Mouse (Mus musculus): Measurements from ENCODE around the gene Serpinb2. TPM values are rescaled to one million over a fixed set of nuclear protein-coding genes. Genes with fewer than 3 reads are reported as not detected.

The Serpinb2 gene
- polyA plus RNA-seq, 1 experiment from 2014 or later = 21.5 TPM

DNA sequence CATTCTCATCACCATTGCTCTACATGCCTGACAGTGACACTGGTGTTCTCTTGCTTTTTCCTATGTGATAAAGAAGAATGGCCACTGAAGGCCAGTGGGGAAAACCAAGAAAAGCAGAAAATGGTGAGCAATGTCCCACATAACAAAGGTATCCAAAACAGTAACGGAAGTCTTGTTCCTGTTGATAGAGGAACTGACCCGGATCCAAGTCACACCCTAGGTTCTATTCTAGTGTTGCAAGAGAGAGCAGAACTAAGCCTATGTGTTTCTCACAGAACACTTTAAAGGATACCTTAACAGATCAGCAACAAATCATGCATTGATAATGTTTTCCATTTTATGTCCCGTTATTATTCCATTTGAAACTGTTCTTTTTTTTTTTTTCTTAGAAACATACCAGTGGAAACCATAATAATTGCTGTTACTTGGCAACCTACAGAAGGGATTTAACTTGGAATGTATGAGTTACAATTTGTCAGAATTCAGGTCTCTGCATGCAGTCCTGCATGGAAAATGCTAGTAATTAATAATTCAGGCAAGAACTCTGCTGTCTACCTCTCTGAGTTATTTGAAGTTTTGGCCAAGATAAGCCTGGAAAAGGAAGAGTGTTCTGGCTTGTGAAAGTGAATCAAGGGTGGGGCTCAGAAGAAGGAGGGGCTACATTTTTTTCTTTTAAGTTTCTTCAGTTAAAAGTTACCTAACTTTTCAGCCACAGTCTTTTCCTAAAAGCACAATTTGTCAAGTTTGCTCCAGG lies 17.3 kb downstream of the Serpinb2 start:
- no peaks in the 10 kb centered on the region for H3K27me3 ChIP-seq
- no peak overlapping the region for H3K9ac ChIP-seq
- H3K36me3 ChIP-seq = no peaks in the 10 kb centered on the region
- 55% methylated on average over 3 of the region's 3 CpGs for WGBS
- H3K9me3 ChIP-seq = no peaks in the 10 kb centered on the region
- H3K4me3 ChIP-seq = no peak overlapping the region
- H3K4me2 ChIP-seq = no peak overlapping the region
- ATAC-seq (ENCODE audit: insufficient number of reproducible peaks, low FRiP score, low TSS enrichment, low read depth) = no peak
- H3K27ac ChIP-seq = no peak overlapping the region
- no peaks in the 10 kb centered on the region for H3K4me1 ChIP-seq

DNA sequence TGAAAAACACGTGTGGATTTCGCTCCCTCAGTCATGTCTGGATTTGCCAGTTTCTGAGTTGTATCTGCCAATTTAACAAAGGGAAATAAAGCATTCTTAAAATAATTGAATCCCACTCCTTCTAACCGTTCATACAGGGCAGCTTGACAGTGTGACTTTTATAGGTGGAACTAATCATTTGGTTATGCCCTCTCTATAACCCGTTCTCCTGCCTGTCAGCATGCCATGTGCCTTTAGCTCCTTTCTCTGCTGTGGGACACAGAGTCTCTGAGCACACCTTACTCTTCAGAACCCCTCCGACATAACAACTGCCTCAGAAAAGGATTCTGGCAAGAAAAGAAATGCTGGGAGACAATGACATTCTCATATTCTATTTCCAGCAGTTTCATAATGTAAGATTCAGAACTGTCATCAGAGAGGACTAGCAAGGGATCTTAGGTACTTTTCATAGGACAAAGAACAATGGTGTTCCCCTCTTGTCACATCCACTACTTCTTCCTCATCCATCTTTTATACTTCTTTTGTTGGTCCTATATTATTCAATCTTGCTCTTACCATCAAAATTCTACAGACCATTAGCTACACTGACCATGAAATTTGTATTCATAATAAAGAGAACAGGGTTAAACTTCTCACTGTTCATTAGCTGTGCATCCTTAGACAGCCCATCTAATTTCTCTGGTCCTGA lies 18.3 kb downstream of the Serpinb2 start:
- Histone ChIP-seq H3K4me2 (no peak overlapping the region), H3K27ac (no peak overlapping the region), H3K9ac (no peak overlapping the region), H3K36me3 (no peaks in the 10 kb centered on the region), H3K4me1 (no peaks in the 10 kb centered on the region), H3K4me3 (peak overlapping the region; percentile 20), H3K9me3 (no peaks in the 10 kb centered on the region), H3K27me3 (no peaks in the 10 kb centered on the region)
- ATAC-seq (ENCODE audit: insufficient number of reproducible peaks, low FRiP score, low TSS enrichment, low read depth) = no peak
- WGBS = 45% methylated on average over 5 of the region's 5 CpGs

DNA sequence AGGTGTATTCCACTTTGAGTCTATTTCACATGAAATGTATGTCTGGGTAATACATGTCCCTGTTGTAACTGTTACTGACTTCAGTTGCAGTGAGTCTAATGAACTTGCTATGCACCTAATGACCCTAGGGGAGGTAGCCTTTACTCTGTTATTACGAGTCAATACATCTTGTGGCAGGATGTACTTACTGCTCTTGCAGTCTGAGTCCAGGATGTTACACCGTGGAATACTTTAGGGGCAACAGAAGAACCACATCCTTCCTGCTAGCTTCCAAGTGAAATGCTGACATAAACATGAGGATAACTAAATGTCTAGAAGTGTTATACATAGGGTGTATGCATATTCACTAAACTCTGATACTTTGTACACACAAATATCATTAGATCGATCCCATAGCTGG lies 22.5 kb downstream of the Serpinb2 start:
- Histone ChIP-seq H3K27me3 (no peaks in the 10 kb centered on the region), H3K9ac (no peak overlapping the region), H3K9me3 (no peaks in the 10 kb centered on the region), H3K27ac (no peak overlapping the region), H3K4me3 (no peak overlapping the region), H3K4me2 (no peak overlapping the region), H3K4me1 (no peaks in the 10 kb centered on the region), H3K36me3 (no peaks in the 10 kb centered on the region)
- ATAC-seq (ENCODE audit: insufficient number of reproducible peaks, low FRiP score, low TSS enrichment, low read depth) = no peak
- WGBS = 66% methylated on average over 3 of the region's 3 CpGs

DNA sequence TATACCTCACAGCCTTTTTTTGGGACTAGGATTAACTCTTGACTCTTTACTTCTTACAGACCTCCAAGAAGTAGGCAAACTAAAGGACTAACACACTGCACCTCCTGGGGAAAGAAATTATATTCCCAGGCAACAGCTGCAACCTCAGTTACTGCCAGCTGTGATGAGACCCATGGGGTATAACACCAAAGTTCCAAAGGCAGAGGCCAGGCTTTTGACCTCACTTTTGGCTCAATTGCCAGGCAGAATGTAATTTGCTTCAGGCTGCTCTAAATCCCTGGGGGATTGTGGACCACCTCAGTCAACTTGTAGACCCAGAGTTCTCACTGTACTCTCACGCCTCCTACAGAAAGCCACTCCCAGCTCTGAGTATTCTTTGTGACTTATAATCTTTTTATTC lies 26.2 kb downstream of the Serpinb2 start:
- H3K9ac ChIP-seq = no peak overlapping the region
- WGBS = 67% methylated on average over 1 of the region's 1 CpGs
- no peaks in the 10 kb centered on the region for H3K4me1 ChIP-seq

DNA sequence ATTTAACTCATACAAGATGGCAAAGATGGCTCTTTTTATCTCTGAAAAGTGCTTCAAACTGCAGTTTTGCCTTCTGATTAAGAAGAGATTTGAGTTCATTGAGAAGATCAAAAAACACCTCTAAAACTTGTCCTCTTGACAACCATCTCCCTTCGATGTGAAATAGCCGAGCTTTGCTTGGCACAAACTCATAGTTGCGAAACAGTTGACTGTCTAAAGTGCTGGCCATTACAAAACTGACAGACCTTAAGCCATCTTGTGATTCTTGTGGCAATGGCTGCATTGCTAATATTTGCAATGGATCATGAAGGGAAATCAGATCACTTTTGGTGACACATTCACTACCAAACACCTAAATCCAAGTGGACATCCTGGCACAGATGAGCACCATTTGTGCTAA lies 48.3 kb downstream of the Serpinb2 start:
- no peak overlapping the region for H3K4me2 ChIP-seq

More for the DNA sequence above, 26.2 kb downstream of the Serpinb2 start:
- Histone ChIP-seq H3K9me3 (no peaks in the 10 kb centered on the region), H3K4me2 (no peak overlapping the region), H3K36me3 (no peaks in the 10 kb centered on the region), H3K4me3 (no peak overlapping the region), H3K27ac (no peak overlapping the region), H3K27me3 (no peaks in the 10 kb centered on the region)
- no peak for ATAC-seq (ENCODE audit: insufficient number of reproducible peaks, low FRiP score, low TSS enrichment, low read depth)

DNA sequence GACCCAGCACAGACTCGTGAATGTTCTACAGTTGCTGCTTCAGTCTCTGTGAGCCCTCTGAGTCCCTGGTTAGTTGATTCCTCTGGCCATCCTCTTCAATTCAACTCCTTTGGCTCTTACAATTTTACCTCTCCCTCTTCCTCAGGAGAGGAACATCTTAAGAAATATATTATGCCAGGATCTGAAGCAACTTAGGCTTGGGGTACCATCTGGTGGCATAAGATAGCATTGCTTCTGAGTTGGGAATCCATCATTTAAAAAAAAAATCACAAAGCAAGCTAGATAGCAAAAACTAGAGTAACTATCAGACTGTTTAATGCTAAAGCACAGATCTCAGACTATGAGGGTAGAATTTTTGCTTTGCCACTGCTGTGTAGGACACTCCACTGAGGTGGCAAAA lies 50.9 kb downstream of the Serpinb2 start:
- WGBS = 89% methylated on average over 1 of the region's 1 CpGs
- Histone ChIP-seq H3K27ac (no peak overlapping the region), H3K4me2 (no peak overlapping the region), H3K9ac (no peak overlapping the region), H3K36me3 (no peaks in the 10 kb centered on the region), H3K4me3 (no peak overlapping the region), H3K4me1 (no peaks in the 10 kb centered on the region), H3K9me3 (no peaks in the 10 kb centered on the region), H3K27me3 (no peaks in the 10 kb centered on the region)
- no peak for ATAC-seq (ENCODE audit: insufficient number of reproducible peaks, low FRiP score, low TSS enrichment, low read depth)

More for the DNA sequence above, 48.3 kb downstream of the Serpinb2 start:
- 78% methylated on average over 3 of the region's 3 CpGs for WGBS
- H3K27me3 ChIP-seq = no peaks in the 10 kb centered on the region
- no peaks in the 10 kb centered on the region for H3K36me3 ChIP-seq
- H3K4me1 ChIP-seq = no peaks in the 10 kb centered on the region
- H3K9ac ChIP-seq = no peak overlapping the region
- no peak overlapping the region for H3K27ac ChIP-seq
- H3K4me3 ChIP-seq = no peak overlapping the region
- no peaks in the 10 kb centered on the region for H3K9me3 ChIP-seq
- ATAC-seq (ENCODE audit: insufficient number of reproducible peaks, low FRiP score, low TSS enrichment, low read depth) = no peak

DNA sequence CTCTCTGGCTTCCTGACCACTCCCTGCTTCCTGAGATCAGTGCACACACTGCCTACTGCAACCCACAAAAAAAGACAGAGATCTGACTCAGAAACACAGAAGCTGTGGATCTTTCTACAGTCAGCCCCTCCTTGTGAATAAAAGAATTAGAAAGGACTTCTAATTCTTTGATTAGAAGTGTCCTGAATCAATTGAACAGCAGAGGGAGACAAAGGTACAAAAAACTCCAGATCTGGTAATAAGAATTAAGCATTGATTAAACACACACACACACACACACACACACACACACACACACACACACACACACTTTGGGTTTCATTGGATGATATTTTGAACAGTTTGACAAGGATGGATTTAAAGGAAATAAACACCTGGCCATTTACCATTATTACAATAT lies 54.4 kb downstream of the Serpinb2 start:
- Histone ChIP-seq H3K9ac (no peak overlapping the region), H3K4me3 (no peak overlapping the region), H3K4me2 (no peak overlapping the region), H3K4me1 (no peaks in the 10 kb centered on the region), H3K36me3 (no peaks in the 10 kb centered on the region), H3K27ac (no peak overlapping the region), H3K9me3 (no peaks in the 10 kb centered on the region), H3K27me3 (no peaks in the 10 kb centered on the region)
- no peak for ATAC-seq (ENCODE audit: insufficient number of reproducible peaks, low FRiP score, low TSS enrichment, low read depth)

DNA sequence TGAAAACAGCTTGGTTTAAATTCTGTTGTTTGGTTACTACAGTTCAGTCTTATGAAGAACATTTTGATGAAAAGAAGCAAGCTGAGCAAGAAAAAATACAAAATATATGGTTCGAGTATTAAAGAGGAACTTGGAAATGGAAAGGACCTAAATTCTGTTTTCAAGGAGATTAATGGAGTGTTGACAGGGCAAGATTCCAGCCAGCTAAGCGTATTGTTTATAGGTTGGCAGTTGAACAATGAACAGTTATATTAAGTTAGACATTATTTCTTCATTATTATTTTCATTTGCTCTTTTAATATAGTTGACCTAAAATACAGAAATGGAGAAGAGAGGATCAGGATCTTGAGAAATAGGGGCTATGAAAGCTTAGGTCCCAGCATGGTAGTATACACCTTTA lies 64.9 kb downstream of the Serpinb2 start:
- Histone ChIP-seq H3K36me3 (no peaks in the 10 kb centered on the region), H3K9me3 (no peaks in the 10 kb centered on the region), H3K27me3 (no peaks in the 10 kb centered on the region), H3K4me2 (no peak overlapping the region), H3K9ac (no peak overlapping the region), H3K27ac (no peak overlapping the region), H3K4me3 (no peak overlapping the region), H3K4me1 (no peaks in the 10 kb centered on the region)
- 74% methylated on average over 2 of the region's 2 CpGs for WGBS
- ATAC-seq (ENCODE audit: insufficient number of reproducible peaks, low FRiP score, low TSS enrichment, low read depth) = no peak

DNA sequence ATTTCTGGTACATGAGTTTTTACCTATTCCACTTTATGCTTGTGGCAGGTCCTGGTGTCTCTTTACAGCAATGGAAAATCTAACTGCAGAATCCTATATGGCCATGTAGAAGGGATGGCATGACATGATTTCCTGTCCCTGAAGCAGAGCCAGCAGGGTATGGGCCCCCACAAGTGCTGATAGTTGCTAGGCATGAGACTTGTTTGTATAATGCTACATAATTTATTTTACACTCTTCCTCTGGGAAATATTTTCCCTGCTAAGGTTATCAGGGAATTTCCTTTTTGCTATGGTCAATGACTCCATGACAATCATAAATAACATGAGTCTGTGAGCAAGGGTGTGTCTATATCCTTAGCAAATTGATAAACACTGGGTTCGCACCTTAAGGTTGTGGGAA lies 66.3 kb downstream of the Serpinb2 start:
- Histone ChIP-seq H3K27me3 (no peaks in the 10 kb centered on the region), H3K4me1 (no peaks in the 10 kb centered on the region), H3K27ac (no peak overlapping the region), H3K9ac (no peak overlapping the region), H3K4me2 (no peak overlapping the region), H3K4me3 (no peak overlapping the region), H3K9me3 (no peaks in the 10 kb centered on the region), H3K36me3 (no peaks in the 10 kb centered on the region)
- ATAC-seq (ENCODE audit: insufficient number of reproducible peaks, low FRiP score, low TSS enrichment, low read depth) = no peak
- WGBS = 85% methylated on average over 1 of the region's 1 CpGs

DNA sequence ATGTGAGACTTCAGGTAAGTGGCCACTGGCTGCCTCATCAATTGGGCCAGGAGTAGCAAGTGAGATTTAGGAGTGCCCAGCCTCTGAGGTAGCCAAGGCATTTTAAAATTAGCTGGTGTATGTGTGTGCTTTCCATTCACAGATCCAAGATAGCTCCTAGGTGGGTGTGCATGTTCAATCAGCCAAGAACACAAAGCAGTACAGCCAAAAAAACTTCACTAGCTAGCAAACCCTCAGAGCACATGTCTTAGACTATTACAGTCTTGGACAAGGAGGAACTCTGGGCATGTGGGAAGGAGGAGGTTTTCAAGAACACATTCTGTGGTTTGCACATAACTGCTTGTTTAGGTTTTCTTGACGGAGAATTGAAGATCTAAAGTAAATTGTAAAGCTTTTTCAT lies 70.0 kb downstream of the Serpinb2 start:
- Histone ChIP-seq H3K9me3 (no peaks in the 10 kb centered on the region), H3K4me1 (no peaks in the 10 kb centered on the region), H3K27me3 (no peaks in the 10 kb centered on the region), H3K4me2 (no peak overlapping the region), H3K27ac (no peak overlapping the region), H3K9ac (no peak overlapping the region), H3K4me3 (no peak overlapping the region), H3K36me3 (no peaks in the 10 kb centered on the region)
- WGBS = 82% methylated on average over 1 of the region's 1 CpGs
- no peak for ATAC-seq (ENCODE audit: insufficient number of reproducible peaks, low FRiP score, low TSS enrichment, low read depth)

DNA sequence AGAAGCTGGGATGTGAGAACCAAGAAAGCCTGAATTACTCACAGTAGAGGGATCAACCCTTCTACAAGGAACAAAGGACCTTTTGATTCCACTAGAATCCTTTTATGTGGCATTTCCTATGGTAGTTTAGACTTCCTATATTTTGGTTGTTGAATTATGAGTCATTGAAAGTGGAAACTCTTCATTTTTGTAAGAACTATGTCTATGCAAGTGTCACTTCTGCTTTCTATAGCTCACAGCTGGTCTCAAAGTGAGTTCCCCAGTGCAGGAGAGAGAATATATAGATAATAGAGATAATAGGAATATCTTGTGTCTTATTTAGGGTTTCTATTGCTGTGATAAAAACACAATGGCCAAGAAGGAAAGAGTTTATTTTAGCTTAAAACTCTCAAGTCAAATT lies 71.7 kb downstream of the Serpinb2 start:
- Histone ChIP-seq H3K27ac (no peak overlapping the region), H3K4me2 (no peak overlapping the region), H3K9me3 (no peaks in the 10 kb centered on the region), H3K9ac (no peak overlapping the region), H3K36me3 (no peaks in the 10 kb centered on the region), H3K27me3 (no peaks in the 10 kb centered on the region), H3K4me1 (no peaks in the 10 kb centered on the region), H3K4me3 (no peak overlapping the region)
- no peak for ATAC-seq (ENCODE audit: insufficient number of reproducible peaks, low FRiP score, low TSS enrichment, low read depth)

DNA sequence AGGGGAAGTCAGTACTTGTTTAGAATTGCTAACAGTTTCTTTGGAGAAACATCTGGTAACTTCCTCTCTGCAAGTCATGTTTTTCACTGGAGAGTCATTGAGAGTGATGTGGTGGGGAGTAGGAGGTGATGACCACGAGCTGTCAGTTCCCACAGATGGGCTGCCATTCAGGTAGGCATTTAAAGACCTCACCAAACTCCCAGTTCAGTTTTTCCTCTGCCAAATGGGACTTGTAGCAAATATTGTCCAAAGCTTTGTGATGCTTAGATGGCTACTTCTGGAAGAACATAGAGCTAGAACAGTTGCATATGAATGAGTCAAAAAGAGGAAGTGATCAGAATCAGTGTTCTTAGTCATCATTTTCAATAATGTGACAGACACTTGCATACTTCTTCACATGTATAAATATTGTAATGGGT lies 72.7 kb downstream of the Serpinb2 start:
- H3K4me2 ChIP-seq = no peak overlapping the region
- no peak overlapping the region for H3K27ac ChIP-seq
- ATAC-seq (ENCODE audit: insufficient number of reproducible peaks, low FRiP score, low TSS enrichment, low read depth) = no peak
- 36% methylated on average over 1 of the region's 1 CpGs for WGBS
- no peak overlapping the region for H3K9ac ChIP-seq
- H3K4me3 ChIP-seq = no peak overlapping the region
- no peaks in the 10 kb centered on the region for H3K9me3 ChIP-seq
- H3K4me1 ChIP-seq = no peaks in the 10 kb centered on the region
- no peaks in the 10 kb centered on the region for H3K27me3 ChIP-seq
- no peaks in the 10 kb centered on the region for H3K36me3 ChIP-seq
